Mouse (Mus musculus) midbrain, embryonic 11.5 days (tissue): ENCODE measurements around the gene Iqcf5. TPM values are rescaled to one million over a fixed set of nuclear protein-coding genes. Genes with fewer than 3 reads are reported as not detected.

Source experiments
- ATAC-seq: fragments of 200-750 bp; cut with Nextera tagmentation; 2 replicates; pipeline ENCODE4 v1.8.0; 2017; ENCODE audit warnings: moderate TSS enrichment, moderate library complexity; ENCODE audit not compliant: low FRiP score
- DNase-seq: peaks from one replicate; pipeline ENCODE4 v3.0.0; 2015; ENCODE audit warnings: low spot score; ENCODE audit errors: missing footprints
- H3K27ac ChIP-seq: fragments of 300-500 bp; sonication (generic); 2 replicates; pipeline ENCODE4 v1.5.1; 2014; ENCODE audit warnings: low read depth, low read length
- H3K27me3 ChIP-seq: fragments of 300-500 bp; sonication (generic); 2 replicates; pipeline ENCODE4 v1.6.1; 2014; ENCODE audit warnings: mild to moderate bottlenecking, low read length, moderate library complexity, mixed read lengths; ENCODE audit not compliant: control insufficient read depth, insufficient read depth
- H3K36me3 ChIP-seq: fragments of 300-500 bp; sonication (generic); 2 replicates; pipeline ENCODE4 v1.6.1; 2014; ENCODE audit warnings: mild to moderate bottlenecking, low read length, moderate library complexity, mixed read lengths; ENCODE audit not compliant: control insufficient read depth, insufficient read depth
- H3K4me1 ChIP-seq: fragments of 300-500 bp; sonication (generic); 2 replicates; pipeline ENCODE4 v1.6.1; 2014; ENCODE audit warnings: low read length; ENCODE audit not compliant: control insufficient read depth, insufficient read depth
- H3K4me2 ChIP-seq: fragments of 300-500 bp; sonication (generic); 2 replicates; pipeline ENCODE4 v1.6.1; 2014; ENCODE audit warnings: mild to moderate bottlenecking, moderate library complexity
- H3K4me3 ChIP-seq: fragments of 300-500 bp; sonication (generic); 2 replicates; pipeline ENCODE4 v1.5.1; 2014; ENCODE audit warnings: low read depth, low read length
- H3K9ac ChIP-seq: fragments of 300-500 bp; sonication (generic); 2 replicates; pipeline ENCODE4 v1.6.1; 2014; ENCODE audit warnings: low read length
- H3K9me3 ChIP-seq: fragments of 300-500 bp; sonication (generic); 2 replicates; pipeline ENCODE4 v1.6.1; 2016; ENCODE audit warnings: low read length; ENCODE audit not compliant: control insufficient read depth
- WGBS: fragments of 180-500 bp; shearing (Covaris S2); extraction: QIAGEN DNeasy Blood & Tissue Kit; methylation state at CpG from one replicate; pipeline ENCODE4 v1.1.7; 2014; 5-methylcytosine and 5-hydroxymethylcytosine counted together
- polyA plus RNA-seq: library from polyadenylated mRNA; unstranded; fragments of >200 nt; fragmentation: Nextera tagmentation; extraction: Ambion mirVana; gene quantifications from 2 replicates; pipeline ENCODE4 v1.2.1, GENCODE M21; 2014

The Iqcf5 gene
- polyA plus RNA-seq, 1 experiment from 2014 or later, result not detected

DNA sequence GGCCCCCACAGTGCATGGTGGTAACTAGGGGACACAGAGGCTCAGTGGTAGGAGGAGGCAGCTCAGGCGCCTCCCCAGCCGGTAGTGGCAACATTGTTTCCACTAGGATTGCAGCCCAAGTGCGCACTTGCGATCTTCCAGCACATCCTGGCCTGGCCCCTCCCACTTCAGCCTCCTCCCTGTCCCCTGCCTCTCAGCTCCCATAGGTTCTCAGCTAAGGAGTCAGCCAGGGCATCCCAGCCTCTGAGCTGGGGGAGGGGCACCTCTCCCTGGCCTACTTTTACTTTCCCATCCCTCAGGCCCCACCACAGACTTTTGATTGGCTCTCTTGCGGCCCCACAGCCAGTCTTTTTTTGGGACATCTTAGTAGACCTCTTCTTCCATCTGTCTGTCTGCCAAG lies 42.5 kb upstream of the Iqcf5 start:
- Histone ChIP-seq H3K27ac (no peak overlapping the region), H3K9me3 (no peaks in the 10 kb centered on the region), H3K4me2 (no peak overlapping the region), H3K4me3 (no peak overlapping the region), H3K27me3 (no peaks in the 10 kb centered on the region), H3K4me1 (peaks cover 21% of the 10 kb centered on the region), H3K9ac (no peak overlapping the region), H3K36me3 (no peaks in the 10 kb centered on the region)
- ATAC-seq, result no peak
- WGBS, result 11% methylated on average over 5 of the region's 5 CpGs
- DNase-seq, result no peak

DNA sequence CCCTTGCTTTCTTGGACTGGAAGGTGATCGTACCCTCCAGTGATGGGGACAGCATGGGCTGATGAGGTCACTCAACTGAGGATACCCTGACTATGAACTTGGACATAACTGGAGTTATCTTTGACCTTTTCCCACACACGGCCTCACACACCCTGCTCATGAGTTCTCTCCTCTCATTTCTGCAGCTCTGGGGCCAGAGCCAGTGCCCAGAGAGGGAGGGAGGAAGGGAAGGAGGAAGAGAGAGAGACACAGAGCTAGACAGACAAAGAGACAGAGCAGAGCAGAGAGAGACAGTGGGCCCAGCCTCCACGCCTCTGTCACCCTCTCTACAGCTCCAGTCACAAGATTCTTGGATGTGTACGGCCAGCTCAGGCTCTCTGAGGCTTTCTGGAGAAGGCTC lies 42.1 kb upstream of the Iqcf5 start:
- Histone ChIP-seq H3K4me1 (peaks cover 21% of the 10 kb centered on the region), H3K9ac (no peak overlapping the region), H3K4me3 (no peak overlapping the region), H3K27ac (no peak overlapping the region), H3K36me3 (no peaks in the 10 kb centered on the region), H3K9me3 (no peaks in the 10 kb centered on the region), H3K4me2 (no peak overlapping the region), H3K27me3 (no peaks in the 10 kb centered on the region)
- 76% methylated on average over 4 of the region's 4 CpGs for WGBS
- DNase-seq, result peak; percentile 81
- ATAC-seq, result no peak

DNA sequence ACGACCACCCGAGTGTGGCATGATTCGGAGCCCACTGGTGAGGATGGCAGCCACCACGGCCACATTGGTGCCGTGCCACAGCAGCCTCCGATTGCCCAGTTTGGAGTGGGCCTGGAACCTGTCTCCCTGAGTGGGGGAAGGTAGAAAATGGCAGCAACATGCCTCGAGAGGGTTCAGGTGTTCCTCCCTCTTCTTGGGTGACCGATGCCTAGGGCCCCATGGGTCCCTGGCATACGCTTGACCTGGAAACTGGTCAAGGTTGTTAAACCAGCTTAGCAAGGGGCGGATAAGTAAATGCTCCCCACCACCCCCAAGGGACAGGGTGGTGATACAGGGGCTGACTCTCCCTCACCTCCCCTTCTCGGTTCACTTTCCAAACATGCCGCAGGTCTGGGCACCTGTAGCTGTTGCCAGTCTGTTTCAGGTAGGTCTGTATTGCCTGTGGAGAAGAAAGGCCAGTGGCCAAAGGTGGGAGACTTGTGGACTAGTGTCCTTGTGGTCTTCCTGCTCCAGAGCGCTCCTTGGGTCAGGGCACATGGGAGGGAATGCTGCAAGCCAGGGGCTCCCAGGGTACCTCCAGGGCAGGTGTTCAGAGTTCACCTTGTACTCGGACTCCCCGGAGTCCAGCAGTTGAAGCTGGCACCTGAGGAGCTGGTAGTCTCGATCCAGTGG lies 41.2 kb upstream of the Iqcf5 start:
- Histone ChIP-seq H3K36me3 (no peaks in the 10 kb centered on the region), H3K9ac (no peak overlapping the region), H3K27ac (no peak overlapping the region), H3K9me3 (no peaks in the 10 kb centered on the region), H3K4me2 (no peak overlapping the region), H3K27me3 (no peaks in the 10 kb centered on the region), H3K4me3 (no peak overlapping the region), H3K4me1 (peaks cover 28% of the 10 kb centered on the region)
- ATAC-seq, result no peak
- WGBS, result 90% methylated on average over 16 of the region's 16 CpGs
- peak; percentile 74 for DNase-seq

DNA sequence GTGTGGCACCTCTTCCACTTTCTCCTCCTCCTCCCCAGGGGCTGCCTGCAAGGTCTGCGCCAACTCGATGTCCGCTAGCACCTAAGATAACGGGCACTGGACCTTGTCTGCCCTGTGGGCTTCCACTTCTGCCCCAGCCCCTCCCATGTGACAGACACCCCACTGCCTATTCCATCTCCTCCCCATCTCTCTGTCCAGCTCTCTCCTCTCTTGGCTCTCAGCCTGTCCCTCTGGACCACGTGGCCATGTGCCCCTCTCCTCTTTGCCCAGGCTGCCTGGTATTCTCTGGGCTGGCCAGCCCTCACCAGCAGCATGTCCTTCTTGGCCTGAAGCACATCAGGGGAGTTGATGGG lies 40.6 kb upstream of the Iqcf5 start:
- H3K9ac ChIP-seq, result peak overlapping the region; percentile 9; the same call in 1 of the 2 replicates
- H3K4me2 ChIP-seq, result no peak overlapping the region
- H3K27me3 ChIP-seq, result no peaks in the 10 kb centered on the region
- DNase-seq (peak; percentile 72), ATAC-seq (no peak)
- peaks cover 29% of the 10 kb centered on the region for H3K4me1 ChIP-seq
- WGBS, result 83% methylated on average over 5 of the region's 5 CpGs
- no peaks in the 10 kb centered on the region for H3K36me3 ChIP-seq
- no peak overlapping the region for H3K27ac ChIP-seq
- H3K9me3 ChIP-seq, result no peaks in the 10 kb centered on the region
- no peak overlapping the region for H3K4me3 ChIP-seq

DNA sequence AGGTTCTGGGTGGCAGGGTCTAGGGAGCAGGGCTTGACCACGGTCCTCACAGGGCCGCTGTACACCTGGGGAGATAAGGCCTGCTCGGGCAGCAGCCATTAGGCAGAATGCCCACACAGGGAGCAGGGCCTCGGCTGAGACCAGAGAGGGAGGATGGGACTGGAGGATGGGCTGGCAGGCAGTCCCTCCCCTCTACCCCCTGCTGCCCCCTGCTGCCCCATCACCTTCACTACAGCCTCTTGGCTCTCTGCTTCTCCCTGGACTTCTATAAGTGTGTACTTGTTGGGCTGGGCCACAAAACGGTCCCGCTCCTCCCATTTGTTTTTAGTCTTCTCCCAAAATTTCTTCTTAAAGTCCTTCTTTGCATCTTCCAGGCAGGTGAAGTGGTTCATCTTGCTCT lies 39.9 kb upstream of the Iqcf5 start:
- H3K9ac ChIP-seq, result peak overlapping the region; percentile 9
- no peaks in the 10 kb centered on the region for H3K9me3 ChIP-seq
- WGBS, result 6% methylated on average over 6 of the region's 6 CpGs
- no peak overlapping the region for H3K27ac ChIP-seq
- no peaks in the 10 kb centered on the region for H3K36me3 ChIP-seq
- DNase-seq (peak; percentile 98), ATAC-seq (peak; percentile 30)
- peaks cover 29% of the 10 kb centered on the region for H3K4me1 ChIP-seq
- H3K4me3 ChIP-seq, result no peak overlapping the region
- H3K27me3 ChIP-seq, result no peaks in the 10 kb centered on the region
- H3K4me2 ChIP-seq, result no peak overlapping the region

DNA sequence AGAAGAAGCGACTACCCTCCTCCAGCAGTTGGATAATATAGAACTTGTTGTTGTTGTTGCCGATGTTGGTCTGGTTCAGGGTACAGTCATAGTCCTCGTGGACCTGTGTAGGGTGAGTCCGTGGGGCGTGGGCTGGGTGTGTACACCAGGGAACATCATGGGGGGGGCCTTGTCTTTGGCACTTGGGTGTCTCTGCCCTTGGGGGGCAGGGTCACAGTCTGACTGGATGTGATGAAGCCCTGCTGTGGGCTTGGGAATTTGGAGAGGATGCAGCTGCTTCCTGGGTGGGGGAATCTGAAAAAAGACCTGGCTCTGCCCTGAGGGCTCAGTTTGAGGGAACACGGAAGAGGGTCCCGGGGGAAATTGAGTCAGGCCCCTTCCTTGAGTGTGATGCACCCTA lies 39.3 kb upstream of the Iqcf5 start:
- 67% methylated on average over 7 of the region's 7 CpGs for WGBS
- Histone ChIP-seq H3K4me3 (no peak overlapping the region), H3K4me1 (peaks cover 29% of the 10 kb centered on the region), H3K36me3 (no peaks in the 10 kb centered on the region), H3K9me3 (no peaks in the 10 kb centered on the region), H3K27me3 (no peaks in the 10 kb centered on the region), H3K9ac (peak overlapping the region; percentile 3; the same call in 1 of the 2 replicates), H3K27ac (no peak overlapping the region), H3K4me2 (no peak overlapping the region)
- ATAC-seq (no peak), DNase-seq (peak; percentile 80)

DNA sequence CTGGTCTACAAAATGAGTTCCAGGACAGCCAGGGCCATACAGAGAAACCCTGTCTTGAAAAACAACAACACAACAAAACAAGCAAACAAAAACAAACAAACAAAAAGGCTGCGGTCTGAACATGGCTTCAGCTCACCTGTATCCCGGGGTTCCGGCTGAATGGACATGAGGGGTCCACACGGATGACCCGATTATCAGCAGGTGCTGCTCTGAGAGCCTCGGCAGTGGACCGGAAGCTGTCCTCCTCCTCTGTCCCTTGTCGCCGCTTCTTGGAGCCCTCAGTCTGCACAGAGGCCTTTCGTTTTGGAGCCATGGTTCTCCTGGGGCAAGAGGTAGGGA lies 38.7 kb upstream of the Iqcf5 start, which contains the start of gene Rrp9:
Gene Rrp9, plus strand, starts transcription at position 301 of the 339 bp plus-strand sequence.
- no peaks in the 10 kb centered on the region for H3K9me3 ChIP-seq
- peak; percentile 66 for DNase-seq
- no peak within 1 kb of the TSS for H3K27ac ChIP-seq
- WGBS, result 82% methylated on average over 10 of the region's 10 CpGs
- H3K4me3 ChIP-seq, result no peak within 1 kb of the TSS
- peaks cover 29% of the 10 kb centered on the region for H3K4me1 ChIP-seq
- peak within 1 kb of the TSS; percentile 30; the same call in 1 of the 2 replicates for H3K4me2 ChIP-seq
- no peaks in the 10 kb centered on the region for H3K27me3 ChIP-seq
- H3K36me3 ChIP-seq, result peaks cover under 1% of the 10 kb centered on the region; the same call in 1 of the 2 replicates
- peak within 1 kb of the TSS; percentile 38 for H3K9ac ChIP-seq
- ATAC-seq, result no peak

DNA sequence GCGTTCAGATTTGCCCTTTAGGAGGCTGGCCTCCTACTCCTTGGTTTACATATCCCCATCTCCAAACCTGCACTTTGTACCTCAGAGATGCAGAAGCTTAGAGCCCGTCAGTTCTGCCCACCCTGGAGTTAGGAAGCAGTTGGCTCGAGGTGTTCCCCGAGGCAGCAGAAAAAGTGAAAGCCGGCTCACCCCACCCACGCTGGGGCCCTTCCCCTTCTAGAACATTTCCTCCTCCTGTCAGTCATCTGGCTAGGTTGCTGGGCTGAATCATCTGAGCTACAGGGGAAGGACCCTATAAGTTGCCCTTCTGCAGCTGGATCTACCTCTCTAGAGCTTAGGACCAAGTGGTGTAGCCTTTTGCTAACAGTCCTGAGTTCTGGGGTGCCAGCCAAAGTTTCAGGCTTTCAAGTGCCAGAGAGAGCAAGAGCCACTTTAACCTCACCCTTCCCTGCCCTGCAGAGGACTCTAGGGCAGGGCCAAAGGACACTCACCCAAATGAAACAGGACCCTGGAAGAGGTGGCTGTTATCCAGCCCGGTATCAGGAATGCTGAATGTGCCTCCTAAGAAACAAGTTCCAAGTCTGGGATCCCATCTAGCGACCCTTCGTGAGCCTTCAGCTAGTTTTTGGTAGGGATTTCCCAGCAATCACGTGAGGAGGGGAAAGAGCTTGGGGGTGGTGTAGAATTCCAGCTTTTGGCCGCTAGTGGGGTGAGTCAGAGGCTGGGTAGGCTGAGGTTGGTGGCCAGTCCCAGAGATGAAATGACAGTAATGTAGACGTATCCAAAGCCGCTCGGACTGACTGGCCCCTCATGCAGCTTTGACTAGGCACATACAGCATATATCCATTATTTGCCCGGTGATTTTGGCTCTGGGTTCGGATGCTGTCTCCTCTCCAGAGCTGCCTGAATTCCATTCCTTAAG lies 38.1 kb upstream of the Iqcf5 start:
- Histone ChIP-seq H3K4me1 (peaks cover 29% of the 10 kb centered on the region), H3K27me3 (no peaks in the 10 kb centered on the region), H3K4me3 (no peak overlapping the region), H3K9ac (peak overlapping the region; percentile 38), H3K27ac (no peak overlapping the region), H3K4me2 (peak overlapping the region; percentile 30; the same call in 1 of the 2 replicates), H3K9me3 (no peaks in the 10 kb centered on the region), H3K36me3 (peaks cover 6% of the 10 kb centered on the region)
- WGBS, result 38% methylated on average over 16 of the region's 16 CpGs
- peak; percentile 52; the same call in 1 of the 2 replicates for ATAC-seq
- no peak for DNase-seq

DNA sequence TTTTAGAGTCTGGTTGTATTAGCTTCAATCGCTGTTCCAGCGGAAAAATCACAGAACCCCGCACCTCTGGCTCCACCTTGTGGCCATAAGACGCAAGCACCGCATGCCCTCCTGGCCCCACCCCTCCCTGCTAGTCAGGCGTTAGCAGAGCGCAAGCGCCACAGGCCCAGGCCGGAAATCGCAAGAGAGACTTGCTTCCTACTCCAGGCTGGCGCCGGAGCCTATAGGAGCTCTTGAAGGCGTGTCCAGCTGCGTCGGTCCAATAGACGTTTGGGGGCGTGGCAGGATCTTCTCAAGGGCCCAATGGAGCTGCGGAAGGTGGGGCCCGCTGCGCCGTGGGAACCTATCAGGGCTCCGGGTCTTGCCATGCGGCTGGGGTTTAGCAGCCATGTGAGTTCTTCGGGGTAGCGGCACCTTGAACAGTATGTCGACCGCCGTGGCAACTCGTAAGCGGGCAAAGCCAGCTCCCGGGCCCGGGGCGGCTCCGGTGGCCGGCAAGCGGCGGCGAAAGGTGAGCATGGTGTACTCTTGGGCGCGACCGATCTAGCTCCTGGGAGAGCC lies 37.4 kb upstream of the Iqcf5 start, which contains the start of gene Parp3:
Gene Parp3, minus strand, starts transcription at position 26 of the 561 bp plus-strand sequence.
- under 1% methylated on average over 41 of the region's 41 CpGs for WGBS
- DNase-seq, result peak; percentile 99
- H3K27me3 ChIP-seq, result no peaks in the 10 kb centered on the region
- peak; percentile 98 for ATAC-seq
- H3K9ac ChIP-seq, result peak within 1 kb of the TSS; percentile 67
- H3K4me1 ChIP-seq, result peaks cover 24% of the 10 kb centered on the region
- no peaks in the 10 kb centered on the region for H3K9me3 ChIP-seq
- peaks cover 6% of the 10 kb centered on the region for H3K36me3 ChIP-seq
- peak within 1 kb of the TSS; percentile 97 for H3K4me2 ChIP-seq
- H3K4me3 ChIP-seq, result peak within 1 kb of the TSS; percentile 56
- no peak within 1 kb of the TSS for H3K27ac ChIP-seq
